Mouse (Mus musculus) olfactory bulb, adult 2 months (tissue): ENCODE results near the gene Rnaseh2c.

Source experiments
- CTCF ChIP-seq: fragments of 200-500 bp; IDR thresholded peaks from 2 replicates; pipeline ENCODE4 v1.5.1; 2012; ENCODE audit warnings: low read depth, mild to moderate bottlenecking, low read length, moderate library complexity; ENCODE audit not compliant: insufficient read depth
- POLR2A ChIP-seq: fragments of 200-500 bp; IDR thresholded peaks from 2 replicates; pipeline ENCODE4 v1.6.1; 2012; ENCODE audit warnings: mild to moderate bottlenecking, low read depth, low read length, moderate library complexity; ENCODE audit not compliant: insufficient read depth

GRCm38 (mm10) chr19:5606196-5606595, 4.5 kb downstream of the Rnaseh2c start:
- TF ChIP-seq CTCF (no peak), POLR2A (no peak)
